Mouse (Mus musculus): ENCODE data around the gene Cox6a2. TPM values are rescaled to one million over a fixed set of nuclear protein-coding genes. Genes with fewer than 3 reads are reported as not detected.

The Cox6a2 gene
- polyA plus RNA-seq, 1 experiment from 2014 or later = 6.8 TPM

GRCm38 (mm10) chr7:128234796-128235195 is 28.6 kb upstream of the Cox6a2 start:
- peaks cover 22% of the 10 kb centered on the region for H3K4me1 ChIP-seq (replicated peaks)
- 52% methylated on average over 2 of the region's 2 CpGs for WGBS (ENCODE audit: insufficient replicate concordance)
- ATAC-seq (ENCODE audit: insufficient read depth) = no peak
- no peak overlapping the region for H3K4me3 ChIP-seq (replicated peaks)
- no peaks in the 10 kb centered on the region for H3K9me3 ChIP-seq (replicated peaks)
- peaks cover 14% of the 10 kb centered on the region for H3K36me3 ChIP-seq (replicated peaks)
- H3K4me2 ChIP-seq = no peak overlapping the region
- no peak overlapping the region for H3K9ac ChIP-seq
- H3K27me3 ChIP-seq = peaks cover 7% of the 10 kb centered on the region; the same call in 1 of the 2 replicates
- H3K27ac ChIP-seq (replicated peaks) = no peak overlapping the region

DNA sequence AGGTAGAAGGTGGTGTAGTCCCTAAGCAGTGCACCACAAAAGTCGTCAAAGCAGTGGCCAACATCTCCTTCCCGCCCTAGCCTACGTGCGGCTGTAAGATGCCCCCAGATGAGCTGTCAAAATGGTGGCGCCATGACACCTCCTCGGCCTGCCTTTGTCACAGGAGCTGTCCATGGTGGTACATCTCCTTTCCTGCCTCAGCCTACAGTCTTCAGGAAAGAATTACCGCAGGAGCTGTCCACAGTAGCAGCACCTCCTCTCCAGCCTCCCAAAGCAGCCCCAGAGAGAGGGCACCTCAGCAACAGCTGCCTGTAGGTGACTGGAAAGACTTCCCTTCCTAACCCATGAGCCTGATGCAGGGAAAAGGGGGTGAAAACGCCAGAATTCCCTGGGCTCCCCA is 25.6 kb upstream of the Cox6a2 start:
- Histone ChIP-seq H3K4me3 (replicated peaks) (no peak overlapping the region), H3K27ac (replicated peaks) (no peak overlapping the region), H3K4me1 (replicated peaks) (peaks cover 4% of the 10 kb centered on the region), H3K9ac (no peak overlapping the region), H3K9me3 (replicated peaks) (no peaks in the 10 kb centered on the region), H3K27me3 (peaks cover 12% of the 10 kb centered on the region; the same call in 1 of the 2 replicates), H3K36me3 (replicated peaks) (peaks cover 8% of the 10 kb centered on the region), H3K4me2 (no peak overlapping the region)
- WGBS (ENCODE audit: insufficient replicate concordance) = 33% methylated on average over 8 of the region's 8 CpGs
- ATAC-seq (ENCODE audit: insufficient read depth) = no peak

GRCm38 (mm10) chr7:128220936-128221335 is 14.7 kb upstream of the Cox6a2 start:
- Histone ChIP-seq H3K4me1 (replicated peaks) (no peaks in the 10 kb centered on the region), H3K9me3 (replicated peaks) (no peaks in the 10 kb centered on the region), H3K4me3 (replicated peaks) (no peak overlapping the region), H3K27ac (replicated peaks) (no peak overlapping the region), H3K9ac (no peak overlapping the region), H3K4me2 (no peak overlapping the region), H3K27me3 (no peaks in the 10 kb centered on the region), H3K36me3 (replicated peaks) (no peaks in the 10 kb centered on the region)
- WGBS (ENCODE audit: insufficient replicate concordance) = 74% methylated on average over 3 of the region's 3 CpGs
- ATAC-seq (ENCODE audit: insufficient read depth) = no peak

DNA sequence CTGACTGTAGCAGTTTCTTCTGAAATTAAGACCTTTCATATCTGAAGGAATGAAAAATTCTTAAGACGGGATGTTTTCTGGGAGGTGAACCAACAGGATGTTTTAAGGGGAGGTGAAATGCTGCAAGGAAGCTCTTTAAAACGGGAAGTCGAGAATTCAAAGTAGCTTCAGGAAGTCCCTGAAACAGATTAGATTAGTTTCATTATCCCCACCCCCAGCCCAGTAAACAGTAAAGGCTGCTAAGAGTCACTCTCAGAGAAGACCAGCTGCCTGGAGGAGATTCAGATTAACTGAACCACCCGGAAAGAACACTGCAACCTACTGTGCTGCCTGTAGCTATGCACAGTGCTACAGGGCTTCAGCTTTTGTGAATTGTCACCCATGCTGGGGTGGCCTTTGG is 13.8 kb upstream of the Cox6a2 start:
- no peak overlapping the region for H3K9ac ChIP-seq
- no peaks in the 10 kb centered on the region for H3K27me3 ChIP-seq
- 35% methylated on average over 4 of the region's 4 CpGs for WGBS (ENCODE audit: insufficient replicate concordance)
- no peak overlapping the region for H3K27ac ChIP-seq (replicated peaks)
- no peak overlapping the region for H3K4me2 ChIP-seq
- no peaks in the 10 kb centered on the region for H3K9me3 ChIP-seq (replicated peaks)
- no peak for ATAC-seq (ENCODE audit: insufficient read depth)
- no peaks in the 10 kb centered on the region for H3K36me3 ChIP-seq (replicated peaks)
- H3K4me1 ChIP-seq (replicated peaks) = no peaks in the 10 kb centered on the region
- H3K4me3 ChIP-seq (replicated peaks) = no peak overlapping the region

GRCm38 (mm10) chr7:128209826-128210225 is 3.6 kb upstream of the Cox6a2 start:
- H3K4me3 ChIP-seq (replicated peaks) = no peak overlapping the region
- H3K4me1 ChIP-seq (replicated peaks) = no peaks in the 10 kb centered on the region
- H3K27ac ChIP-seq (replicated peaks) = no peak overlapping the region
- WGBS (ENCODE audit: insufficient replicate concordance) = 46% methylated on average over 3 of the region's 3 CpGs
- H3K9me3 ChIP-seq (replicated peaks) = no peaks in the 10 kb centered on the region
- ATAC-seq (ENCODE audit: insufficient read depth) = no peak
- H3K27me3 ChIP-seq = no peaks in the 10 kb centered on the region; the same call in 1 of the 2 replicates
- no peak overlapping the region for H3K9ac ChIP-seq
- no peaks in the 10 kb centered on the region for H3K36me3 ChIP-seq (replicated peaks)
- no peak overlapping the region for H3K4me2 ChIP-seq

DNA sequence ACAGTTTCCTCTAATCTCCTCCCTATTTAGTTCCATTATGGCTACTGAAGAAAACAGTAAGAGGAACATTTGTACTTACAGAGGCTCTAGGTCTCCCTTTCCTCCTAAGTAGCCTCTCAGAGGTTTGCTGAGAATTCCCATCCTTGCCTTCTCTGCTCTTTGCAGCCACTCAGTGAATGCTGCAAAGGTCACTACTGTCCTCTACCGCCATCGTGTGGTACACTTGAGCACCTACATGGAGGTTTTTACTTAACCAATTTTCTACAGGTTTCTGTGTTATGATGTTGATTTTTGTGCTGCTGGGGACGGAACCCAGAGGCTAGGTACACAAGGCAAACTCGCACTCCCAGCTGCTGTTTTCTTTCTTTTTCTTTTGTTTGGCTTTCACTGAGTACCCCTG is 2.0 kb upstream of the Cox6a2 start:
- ATAC-seq (ENCODE audit: insufficient read depth) = no peak
- H3K4me3 ChIP-seq (replicated peaks) = no peak overlapping the region
- H3K9ac ChIP-seq = no peak overlapping the region
- WGBS (ENCODE audit: insufficient replicate concordance) = 2% methylated on average over 4 of the region's 4 CpGs
- no peaks in the 10 kb centered on the region for H3K36me3 ChIP-seq (replicated peaks)
- H3K9me3 ChIP-seq (replicated peaks) = no peaks in the 10 kb centered on the region
- H3K27me3 ChIP-seq = no peaks in the 10 kb centered on the region; the same call in 1 of the 2 replicates
- H3K4me2 ChIP-seq = no peak overlapping the region
- H3K27ac ChIP-seq (replicated peaks) = no peak overlapping the region
- H3K4me1 ChIP-seq (replicated peaks) = no peaks in the 10 kb centered on the region

GRCm38 (mm10) chr7:128205695-128206094 is 492 bp downstream of the Cox6a2 start:
- H3K27me3 ChIP-seq = no peaks in the 10 kb centered on the region; the same call in 1 of the 2 replicates
- no peak overlapping the region for H3K4me3 ChIP-seq (replicated peaks)
- no peaks in the 10 kb centered on the region for H3K36me3 ChIP-seq (replicated peaks)
- no peak overlapping the region for H3K4me2 ChIP-seq
- H3K4me1 ChIP-seq (replicated peaks) = no peaks in the 10 kb centered on the region
- no peak for ATAC-seq (ENCODE audit: insufficient read depth)
- WGBS (ENCODE audit: insufficient replicate concordance) = 80% methylated on average over 18 of the region's 18 CpGs
- no peaks in the 10 kb centered on the region for H3K9me3 ChIP-seq (replicated peaks)
- no peak overlapping the region for H3K27ac ChIP-seq (replicated peaks)
- H3K9ac ChIP-seq = no peak overlapping the region

DNA sequence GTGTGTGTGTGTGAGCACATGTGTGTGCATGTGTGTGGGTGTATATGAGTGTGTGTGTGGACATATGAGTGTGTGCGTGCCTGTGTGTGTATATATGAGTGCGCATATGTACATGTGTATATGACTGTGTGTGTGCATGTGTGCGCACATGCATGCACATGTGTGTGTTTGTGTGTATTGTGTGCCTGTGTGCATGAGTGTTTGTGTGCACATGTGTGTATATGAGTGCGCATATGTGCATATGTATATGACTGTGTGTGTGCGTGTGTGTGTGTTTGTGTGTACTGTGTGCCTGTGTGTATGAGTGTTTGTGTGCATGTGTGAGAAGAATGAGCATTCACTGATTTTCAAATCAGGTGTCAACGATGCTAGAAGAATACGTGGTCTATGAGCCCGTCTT is 2.0 kb downstream of the Cox6a2 start:
- no peak overlapping the region for H3K4me3 ChIP-seq (replicated peaks)
- H3K4me1 ChIP-seq (replicated peaks) = no peaks in the 10 kb centered on the region
- no peak overlapping the region for H3K27ac ChIP-seq (replicated peaks)
- H3K27me3 ChIP-seq = no peaks in the 10 kb centered on the region
- no peak overlapping the region for H3K9ac ChIP-seq
- no peak overlapping the region for H3K4me2 ChIP-seq
- 76% methylated on average over 8 of the region's 8 CpGs for WGBS (ENCODE audit: insufficient replicate concordance)
- H3K36me3 ChIP-seq (replicated peaks) = no peaks in the 10 kb centered on the region
- no peaks in the 10 kb centered on the region for H3K9me3 ChIP-seq (replicated peaks)
- no peak for ATAC-seq (ENCODE audit: insufficient read depth)

DNA sequence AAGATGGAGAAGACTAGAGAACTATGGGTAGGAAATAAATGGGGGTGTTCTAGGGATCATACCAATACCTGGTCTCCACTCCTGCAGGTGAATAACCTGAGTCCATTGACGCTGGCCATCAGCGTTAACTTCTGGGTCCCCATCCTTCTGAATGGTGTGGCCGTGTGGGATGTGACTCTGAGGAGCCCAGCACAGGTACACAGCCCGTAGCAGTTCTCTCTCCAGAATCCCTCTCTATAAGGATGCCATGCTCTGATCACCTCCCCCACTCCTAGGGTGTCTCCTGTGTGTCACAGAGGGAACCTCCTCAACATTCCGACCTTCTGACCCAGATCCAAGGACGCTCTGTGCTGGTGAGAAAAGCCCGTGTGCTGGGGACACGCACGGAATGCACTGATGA is 3.1 kb downstream of the Cox6a2 start:
- 69% methylated on average over 9 of the region's 9 CpGs for WGBS (ENCODE audit: insufficient replicate concordance)
- H3K9me3 ChIP-seq (replicated peaks) = no peaks in the 10 kb centered on the region
- H3K27me3 ChIP-seq = no peaks in the 10 kb centered on the region
- no peak overlapping the region for H3K4me2 ChIP-seq
- no peaks in the 10 kb centered on the region for H3K4me1 ChIP-seq (replicated peaks)
- H3K4me3 ChIP-seq (replicated peaks) = no peak overlapping the region
- no peak overlapping the region for H3K9ac ChIP-seq
- no peaks in the 10 kb centered on the region for H3K36me3 ChIP-seq (replicated peaks)
- ATAC-seq (ENCODE audit: insufficient read depth) = no peak
- no peak overlapping the region for H3K27ac ChIP-seq (replicated peaks)

DNA sequence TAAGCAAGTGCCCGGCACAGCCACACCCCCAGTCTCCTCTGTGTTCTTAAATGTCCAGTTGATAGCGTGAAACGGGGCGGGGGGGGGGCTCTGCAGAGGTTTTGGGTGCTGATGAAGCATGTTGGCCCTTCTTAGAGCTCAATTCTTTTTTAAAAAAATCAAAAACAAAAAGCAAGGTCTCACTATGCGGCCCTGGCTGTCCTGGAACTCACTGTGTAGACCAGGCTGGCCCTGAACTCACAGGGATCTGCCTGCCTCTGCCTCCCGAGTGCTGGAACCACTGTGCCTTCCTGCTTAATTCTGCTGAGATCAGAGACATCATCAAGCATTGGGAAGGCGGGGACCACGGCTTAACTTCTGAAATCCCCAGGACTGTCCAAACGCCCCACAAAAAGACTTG is 4.6 kb downstream of the Cox6a2 start:
- H3K9me3 ChIP-seq (replicated peaks) = no peaks in the 10 kb centered on the region
- ATAC-seq (ENCODE audit: insufficient read depth) = no peak

DNA sequence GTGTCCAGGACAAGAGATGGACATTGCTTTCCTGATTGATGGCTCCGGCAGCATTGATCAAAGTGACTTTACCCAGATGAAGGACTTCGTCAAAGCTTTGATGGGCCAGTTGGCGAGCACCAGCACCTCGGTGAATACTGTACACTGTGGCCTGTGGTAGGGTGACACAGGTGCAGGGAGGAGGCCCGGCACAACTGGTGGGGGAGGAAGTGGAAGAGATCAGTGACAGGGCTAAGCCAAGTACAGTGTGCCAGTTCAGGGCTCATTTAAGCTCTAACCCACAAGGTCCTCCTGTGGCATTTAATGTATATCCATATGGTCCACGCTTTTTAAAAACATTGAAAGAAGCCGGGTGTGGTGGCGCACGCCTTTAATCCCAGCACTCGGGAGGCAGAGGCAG is 24.5 kb downstream of the Cox6a2 start:
- no peak overlapping the region for H3K4me3 ChIP-seq (replicated peaks)
- H3K4me2 ChIP-seq = no peak overlapping the region
- no peaks in the 10 kb centered on the region for H3K4me1 ChIP-seq (replicated peaks)

More for the DNA sequence above, 4.6 kb downstream of the Cox6a2 start:
- Histone ChIP-seq H3K27ac (replicated peaks) (no peak overlapping the region), H3K4me1 (replicated peaks) (no peaks in the 10 kb centered on the region), H3K27me3 (no peaks in the 10 kb centered on the region), H3K9ac (no peak overlapping the region), H3K4me2 (no peak overlapping the region), H3K4me3 (replicated peaks) (no peak overlapping the region), H3K36me3 (replicated peaks) (no peaks in the 10 kb centered on the region)
- WGBS (ENCODE audit: insufficient replicate concordance) = 60% methylated on average over 9 of the region's 9 CpGs

GRCm38 (mm10) chr7:128180546-128180945 is 25.6 kb downstream of the Cox6a2 start:
- no peak overlapping the region for H3K9ac ChIP-seq
- 25% methylated on average over 6 of the region's 6 CpGs for WGBS (ENCODE audit: insufficient replicate concordance)

More for the DNA sequence above, 24.5 kb downstream of the Cox6a2 start:
- Histone ChIP-seq H3K27me3 (no peaks in the 10 kb centered on the region), H3K36me3 (replicated peaks) (no peaks in the 10 kb centered on the region), H3K9me3 (replicated peaks) (no peaks in the 10 kb centered on the region), H3K27ac (replicated peaks) (no peak overlapping the region), H3K9ac (no peak overlapping the region)
- no peak for ATAC-seq (ENCODE audit: insufficient read depth)
- 68% methylated on average over 10 of the region's 10 CpGs for WGBS (ENCODE audit: insufficient replicate concordance)

More at GRCm38 (mm10) chr7:128180546-128180945, 25.6 kb downstream of the Cox6a2 start:
- Histone ChIP-seq H3K36me3 (replicated peaks) (no peaks in the 10 kb centered on the region), H3K27ac (replicated peaks) (0 out of 2 replicates have a peak overlapping the region, but pooled peaks have one; percentile 14), H3K27me3 (no peaks in the 10 kb centered on the region), H3K4me3 (replicated peaks) (no peak overlapping the region), H3K4me2 (no peak overlapping the region), H3K9me3 (replicated peaks) (no peaks in the 10 kb centered on the region), H3K4me1 (replicated peaks) (no peaks in the 10 kb centered on the region)
- no peak for ATAC-seq (ENCODE audit: insufficient read depth)
